Mouse (Mus musculus) hindbrain, embryonic 15.5 days (tissue): ENCODE measurements at regions not wholly inside any gene's neighbourhood (a gene's known extent, or its start where the extent isn't known, plus 50 kb on each side); places are given as distances from the start of the nearest gene placed in this dataset.

Experiments used
- ATAC-seq: fragments of 200-750 bp; cut with Nextera tagmentation; 2 replicates; pipeline ENCODE4 v1.8.0; 2017; ENCODE audit warnings: low read depth, moderate number of reproducible peaks, moderate TSS enrichment; ENCODE audit not compliant: low FRiP score
- H3K27ac ChIP-seq: fragments of 300-500 bp; sonication (generic); replicated peaks from 2 replicates; pipeline ENCODE4 v1.5.1; 2015; ENCODE audit warnings: mild to moderate bottlenecking, inconsistent platforms
- H3K27me3 ChIP-seq: fragments of 300-500 bp; sonication (generic); 2 replicates; pipeline ENCODE4 v1.6.1; 2015; ENCODE audit warnings: control low read depth, inconsistent platforms
- H3K36me3 ChIP-seq: fragments of 300-500 bp; sonication (generic); 2 replicates; pipeline ENCODE4 v1.6.1; 2015; ENCODE audit warnings: control low read depth, inconsistent platforms
- H3K4me1 ChIP-seq: fragments of 300-500 bp; sonication (generic); replicated peaks from 2 replicates; pipeline ENCODE4 v1.6.1; 2015; ENCODE audit warnings: control low read depth, inconsistent platforms
- H3K4me2 ChIP-seq: fragments of 300-500 bp; sonication (generic); 2 replicates; pipeline ENCODE4 v1.6.1; 2015; ENCODE audit warnings: moderate library complexity, mild to moderate bottlenecking, inconsistent platforms
- H3K4me3 ChIP-seq: fragments of 300-500 bp; sonication (generic); 2 replicates; pipeline ENCODE4 v1.5.1; 2015; ENCODE audit warnings: mild to moderate bottlenecking, inconsistent platforms
- H3K9ac ChIP-seq: fragments of 300-500 bp; sonication (generic); 2 replicates; pipeline ENCODE4 v1.6.1; 2015; ENCODE audit warnings: inconsistent platforms
- H3K9me3 ChIP-seq: fragments of 300-500 bp; sonication (generic); 2 replicates; pipeline ENCODE4 v1.6.1; 2016; ENCODE audit warnings: control low read depth, inconsistent platforms
- WGBS: fragments of 180-500 bp; shearing (Covaris S2); methylation state at CpG from one replicate; pipeline ENCODE4 v1.1.7; 2015; 5-methylcytosine and 5-hydroxymethylcytosine counted together

- Histone ChIP-seq H3K9me3 (no peaks in the 10 kb centered on the region), H3K4me2 (no peak overlapping the region), H3K9ac (no peak overlapping the region), H3K36me3 (no peaks in the 10 kb centered on the region), H3K27me3 (no peaks in the 10 kb centered on the region), H3K4me3 (no peak overlapping the region), H3K4me1 (no peaks in the 10 kb centered on the region), H3K27ac (no peak overlapping the region)
- ATAC-seq = no peak
- 52% methylated on average over 9 of the region's 9 CpGs for WGBS
Observed at GRCm38 (mm10) chr9:104496220-104496619, 50.9 kb upstream of the Cpne4 start.

- H3K9me3 ChIP-seq = no peaks in the 10 kb centered on the region
- H3K4me1 ChIP-seq = no peaks in the 10 kb centered on the region
- no peak overlapping the region for H3K27ac ChIP-seq
- no peak overlapping the region for H3K9ac ChIP-seq
- ATAC-seq = no peak
- H3K4me2 ChIP-seq = no peak overlapping the region
- H3K36me3 ChIP-seq = no peaks in the 10 kb centered on the region
- no peaks in the 10 kb centered on the region for H3K27me3 ChIP-seq
- no peak overlapping the region for H3K4me3 ChIP-seq
Observed at GRCm38 (mm10) chr9:104490696-104491095, 56.4 kb upstream of the Cpne4 start.

- 76% methylated on average over 6 of the region's 6 CpGs for WGBS
Observed at GRCm38 (mm10) chr9:104489383-104489782, 57.7 kb upstream of the Cpne4 start.

GRCm38 (mm10) chr9:104482440-104482839 lies 64.6 kb upstream of the Cpne4 start:
- WGBS = 79% methylated on average over 5 of the region's 5 CpGs
- H3K27ac ChIP-seq = no peak overlapping the region

More at GRCm38 (mm10) chr9:104489383-104489782, 57.7 kb upstream of the Cpne4 start:
- Histone ChIP-seq H3K9ac (no peak overlapping the region), H3K4me2 (no peak overlapping the region), H3K9me3 (no peaks in the 10 kb centered on the region), H3K36me3 (no peaks in the 10 kb centered on the region), H3K27ac (no peak overlapping the region), H3K27me3 (no peaks in the 10 kb centered on the region), H3K4me1 (no peaks in the 10 kb centered on the region), H3K4me3 (no peak overlapping the region)
- ATAC-seq = no peak

GRCm38 (mm10) chr9:104480683-104481082 lies 66.4 kb upstream of the Cpne4 start:
- H3K27me3 ChIP-seq = no peaks in the 10 kb centered on the region
- WGBS = 73% methylated on average over 1 of the region's 1 CpGs
- no peaks in the 10 kb centered on the region for H3K4me1 ChIP-seq
- no peak for ATAC-seq
- no peak overlapping the region for H3K4me3 ChIP-seq
- H3K9ac ChIP-seq = no peak overlapping the region
- H3K4me2 ChIP-seq = no peak overlapping the region
- H3K27ac ChIP-seq = no peak overlapping the region
- no peaks in the 10 kb centered on the region for H3K36me3 ChIP-seq
- no peaks in the 10 kb centered on the region for H3K9me3 ChIP-seq

More at GRCm38 (mm10) chr9:104482440-104482839, 64.6 kb upstream of the Cpne4 start:
- Histone ChIP-seq H3K36me3 (no peaks in the 10 kb centered on the region), H3K4me1 (no peaks in the 10 kb centered on the region), H3K27me3 (no peaks in the 10 kb centered on the region), H3K9ac (no peak overlapping the region), H3K4me2 (no peak overlapping the region), H3K9me3 (no peaks in the 10 kb centered on the region), H3K4me3 (no peak overlapping the region)
- ATAC-seq = no peak

GRCm38 (mm10) chr9:104474831-104475230 lies 72.3 kb upstream of the Cpne4 start:
- Histone ChIP-seq H3K9me3 (no peaks in the 10 kb centered on the region), H3K4me1 (no peaks in the 10 kb centered on the region), H3K9ac (no peak overlapping the region), H3K4me3 (no peak overlapping the region), H3K27me3 (no peaks in the 10 kb centered on the region), H3K4me2 (no peak overlapping the region), H3K27ac (no peak overlapping the region), H3K36me3 (no peaks in the 10 kb centered on the region)
- 78% methylated on average over 4 of the region's 4 CpGs for WGBS
- ATAC-seq = no peak

GRCm38 (mm10) chr9:104467238-104467637 lies 79.8 kb upstream of the Cpne4 start:
- Histone ChIP-seq H3K4me2 (no peak overlapping the region), H3K4me1 (no peaks in the 10 kb centered on the region), H3K9ac (no peak overlapping the region), H3K27ac (no peak overlapping the region), H3K27me3 (no peaks in the 10 kb centered on the region), H3K36me3 (no peaks in the 10 kb centered on the region), H3K4me3 (no peak overlapping the region), H3K9me3 (no peaks in the 10 kb centered on the region)
- ATAC-seq = no peak
- 71% methylated on average over 1 of the region's 1 CpGs for WGBS

GRCm38 (mm10) chr9:104463701-104464100 lies 83.4 kb upstream of the Cpne4 start:
- H3K4me3 ChIP-seq = no peak overlapping the region
- H3K9me3 ChIP-seq = no peaks in the 10 kb centered on the region
- no peaks in the 10 kb centered on the region for H3K27me3 ChIP-seq
- H3K9ac ChIP-seq = no peak overlapping the region
- H3K36me3 ChIP-seq = no peaks in the 10 kb centered on the region
- WGBS = 87% methylated on average over 4 of the region's 4 CpGs
- H3K27ac ChIP-seq = no peak overlapping the region
- no peak overlapping the region for H3K4me2 ChIP-seq
- ATAC-seq = no peak
- H3K4me1 ChIP-seq = no peaks in the 10 kb centered on the region

- no peaks in the 10 kb centered on the region for H3K36me3 ChIP-seq
- H3K9ac ChIP-seq = no peak overlapping the region
- H3K4me3 ChIP-seq = no peak overlapping the region
- H3K9me3 ChIP-seq = no peaks in the 10 kb centered on the region
- no peaks in the 10 kb centered on the region for H3K27me3 ChIP-seq
- H3K4me2 ChIP-seq = no peak overlapping the region
- no peak for ATAC-seq
- no peaks in the 10 kb centered on the region for H3K4me1 ChIP-seq
- H3K27ac ChIP-seq = no peak overlapping the region
Observed at GRCm38 (mm10) chr9:104460133-104460532, 87.0 kb upstream of the Cpne4 start.

- WGBS = 49% methylated on average over 4 of the region's 4 CpGs
- ATAC-seq = no peak
- no peaks in the 10 kb centered on the region for H3K36me3 ChIP-seq
- H3K9ac ChIP-seq = no peak overlapping the region
- no peaks in the 10 kb centered on the region for H3K4me1 ChIP-seq
- no peaks in the 10 kb centered on the region for H3K9me3 ChIP-seq
- H3K27ac ChIP-seq = no peak overlapping the region
- no peak overlapping the region for H3K4me3 ChIP-seq
- no peaks in the 10 kb centered on the region for H3K27me3 ChIP-seq
- no peak overlapping the region for H3K4me2 ChIP-seq
Observed at GRCm38 (mm10) chr9:104457635-104458034, 89.5 kb upstream of the Cpne4 start.

GRCm38 (mm10) chr9:104448577-104449165 lies 98.4 kb upstream of the Cpne4 start:
- no peaks in the 10 kb centered on the region for H3K36me3 ChIP-seq
- no peaks in the 10 kb centered on the region for H3K9me3 ChIP-seq
- WGBS = 77% methylated on average over 8 of the region's 8 CpGs
- H3K4me1 ChIP-seq = no peaks in the 10 kb centered on the region
- no peaks in the 10 kb centered on the region for H3K27me3 ChIP-seq
- no peak overlapping the region for H3K27ac ChIP-seq
- ATAC-seq = no peak
- H3K9ac ChIP-seq = no peak overlapping the region
- no peak overlapping the region for H3K4me2 ChIP-seq
- no peak overlapping the region for H3K4me3 ChIP-seq

- no peak overlapping the region for H3K9ac ChIP-seq
Observed at GRCm38 (mm10) chr9:104444906-104445305, 102.2 kb upstream of the Cpne4 start.

GRCm38 (mm10) chr9:104443236-104443635 lies 103.8 kb upstream of the Cpne4 start:
- Histone ChIP-seq H3K4me2 (no peak overlapping the region), H3K4me3 (no peak overlapping the region), H3K9me3 (no peaks in the 10 kb centered on the region), H3K4me1 (no peaks in the 10 kb centered on the region), H3K27me3 (no peaks in the 10 kb centered on the region), H3K27ac (no peak overlapping the region), H3K36me3 (no peaks in the 10 kb centered on the region), H3K9ac (no peak overlapping the region)
- no peak for ATAC-seq
- WGBS = 81% methylated on average over 7 of the region's 7 CpGs

More at GRCm38 (mm10) chr9:104444906-104445305, 102.2 kb upstream of the Cpne4 start:
- no peaks in the 10 kb centered on the region for H3K36me3 ChIP-seq
- no peaks in the 10 kb centered on the region for H3K27me3 ChIP-seq
- H3K4me3 ChIP-seq = no peak overlapping the region
- H3K4me2 ChIP-seq = no peak overlapping the region
- H3K9me3 ChIP-seq = no peaks in the 10 kb centered on the region
- no peak overlapping the region for H3K27ac ChIP-seq
- WGBS = 56% methylated on average over 5 of the region's 5 CpGs
- H3K4me1 ChIP-seq = no peaks in the 10 kb centered on the region
- ATAC-seq = no peak
